Mouse (Mus musculus): ENCODE results near the gene Wfs1. TPM values are rescaled to one million over a fixed set of nuclear protein-coding genes. Genes with fewer than 3 reads are reported as not detected.
"Not testable (repeated sequence)": the region's sequence is repeated elsewhere in the genome, so short reads cannot be mapped to it uniquely, and the experiment has no call there.

Gene Wfs1
- polyA plus RNA-seq, 1 experiment from 2014 or later, result 1.7 TPM

- Histone ChIP-seq H3K9ac (no peak overlapping the region), H3K4me2 (no peak overlapping the region), H3K4me1 (no peaks in the 10 kb centered on the region), H3K36me3 (no peaks in the 10 kb centered on the region), H3K4me3 (no peak overlapping the region), H3K27me3 (replicated peaks) (0 out of 2 replicates have a peak, but pooled peaks cover 3% of the 10 kb centered on the region), H3K27ac (no peak overlapping the region), H3K9me3 (replicated peaks) (0 out of 2 replicates have a peak, but pooled peaks cover 3% of the 10 kb centered on the region)
- no peak for ATAC-seq
- WGBS (ENCODE audit: insufficient replicate concordance), result 39% methylated on average over 8 of the region's 8 CpGs
Observed at GRCm38 (mm10) chr5:36945102-36945701, 43.8 kb downstream of the Wfs1 start.

- H3K4me2 ChIP-seq, result no peak overlapping the region
- no peak overlapping the region for H3K4me3 ChIP-seq
- 0 out of 2 replicates have a peak, but pooled peaks cover 3% of the 10 kb centered on the region for H3K27me3 ChIP-seq (replicated peaks)
- ATAC-seq, result no peak
- 41% methylated on average over 5 of the region's 5 CpGs for WGBS (ENCODE audit: insufficient replicate concordance)
- H3K4me1 ChIP-seq, result no peaks in the 10 kb centered on the region
- no peak overlapping the region for H3K27ac ChIP-seq
- no peaks in the 10 kb centered on the region for H3K36me3 ChIP-seq
- H3K9ac ChIP-seq, result no peak overlapping the region
- 0 out of 2 replicates have a peak, but pooled peaks cover 3% of the 10 kb centered on the region for H3K9me3 ChIP-seq (replicated peaks)
Observed at GRCm38 (mm10) chr5:36944552-36944951, 44.5 kb downstream of the Wfs1 start.

- H3K27ac ChIP-seq, result no peak overlapping the region
- no peak for ATAC-seq
- H3K9me3 ChIP-seq (replicated peaks), result 0 out of 2 replicates have a peak, but pooled peaks cover 3% of the 10 kb centered on the region
- H3K9ac ChIP-seq, result no peak overlapping the region
- no peaks in the 10 kb centered on the region for H3K4me1 ChIP-seq
- H3K36me3 ChIP-seq, result no peaks in the 10 kb centered on the region
- no peak overlapping the region for H3K4me3 ChIP-seq
- H3K27me3 ChIP-seq (replicated peaks), result no peaks in the 10 kb centered on the region
- H3K4me2 ChIP-seq, result no peak overlapping the region
- 58% methylated on average over 2 of the region's 2 CpGs for WGBS (ENCODE audit: insufficient replicate concordance)
Observed at GRCm38 (mm10) chr5:36942446-36942845, 46.6 kb downstream of the Wfs1 start.

- not testable (repeated sequence) for H3K4me1 ChIP-seq; H3K27ac ChIP-seq; H3K9me3 ChIP-seq (replicated peaks); H3K4me3 ChIP-seq; ATAC-seq; H3K9ac ChIP-seq; H3K27me3 ChIP-seq (replicated peaks); H3K36me3 ChIP-seq; H3K4me2 ChIP-seq
- 52% methylated on average over 2 of the region's 2 CpGs for WGBS (ENCODE audit: insufficient replicate concordance)
Observed at GRCm38 (mm10) chr5:36938991-36939390, 50.0 kb downstream of the Wfs1 start.

GRCm38 (mm10) chr5:36938021-36938420 is 51.0 kb downstream of the Wfs1 start:
- Histone ChIP-seq H3K36me3 (no peaks in the 10 kb centered on the region), H3K4me1 (no peaks in the 10 kb centered on the region), H3K4me3 (no peak overlapping the region), H3K4me2 (no peak overlapping the region), H3K9ac (no peak overlapping the region), H3K27me3 (replicated peaks) (no peaks in the 10 kb centered on the region), H3K27ac (no peak overlapping the region), H3K9me3 (replicated peaks) (0 out of 2 replicates have a peak, but pooled peaks cover 3% of the 10 kb centered on the region)
- no peak for ATAC-seq
- 77% methylated on average over 5 of the region's 5 CpGs for WGBS (ENCODE audit: insufficient replicate concordance)

GRCm38 (mm10) chr5:36936548-36936947 is 52.5 kb downstream of the Wfs1 start:
- Histone ChIP-seq H3K4me1 (no peaks in the 10 kb centered on the region), H3K27me3 (replicated peaks) (no peaks in the 10 kb centered on the region), H3K9ac (no peak overlapping the region), H3K36me3 (no peaks in the 10 kb centered on the region), H3K4me2 (no peak overlapping the region), H3K27ac (no peak overlapping the region), H3K9me3 (replicated peaks) (no peaks in the 10 kb centered on the region), H3K4me3 (no peak overlapping the region)
- 69% methylated on average over 7 of the region's 7 CpGs for WGBS (ENCODE audit: insufficient replicate concordance)
- no peak for ATAC-seq

GRCm38 (mm10) chr5:36935486-36936473 is 53.2 kb downstream of the Wfs1 start:
- Histone ChIP-seq H3K9ac (no peak overlapping the region), H3K4me3 (no peak overlapping the region), H3K27me3 (replicated peaks) (no peaks in the 10 kb centered on the region), H3K36me3 (no peaks in the 10 kb centered on the region), H3K27ac (no peak overlapping the region), H3K4me2 (no peak overlapping the region), H3K4me1 (no peaks in the 10 kb centered on the region), H3K9me3 (replicated peaks) (no peaks in the 10 kb centered on the region)
- 59% methylated on average over 17 of the region's 17 CpGs for WGBS (ENCODE audit: insufficient replicate concordance)
- no peak for ATAC-seq

- H3K27ac ChIP-seq, result no peak overlapping the region
- H3K4me3 ChIP-seq, result no peak overlapping the region
- no peaks in the 10 kb centered on the region for H3K27me3 ChIP-seq (replicated peaks)
- no peak for ATAC-seq
- H3K4me2 ChIP-seq, result no peak overlapping the region
- no peak overlapping the region for H3K9ac ChIP-seq
- H3K36me3 ChIP-seq, result no peaks in the 10 kb centered on the region
- no peaks in the 10 kb centered on the region for H3K4me1 ChIP-seq
- 55% methylated on average over 7 of the region's 8 CpGs for WGBS (ENCODE audit: insufficient replicate concordance)
- no peaks in the 10 kb centered on the region for H3K9me3 ChIP-seq (replicated peaks)
Observed at GRCm38 (mm10) chr5:36933383-36933782, 55.6 kb downstream of the Wfs1 start.

GRCm38 (mm10) chr5:36929376-36929775 is 59.6 kb downstream of the Wfs1 start:
- Histone ChIP-seq H3K9ac (no peak overlapping the region), H3K4me1 (no peaks in the 10 kb centered on the region), H3K9me3 (replicated peaks) (no peaks in the 10 kb centered on the region), H3K36me3 (no peaks in the 10 kb centered on the region), H3K4me3 (no peak overlapping the region), H3K27ac (no peak overlapping the region), H3K4me2 (no peak overlapping the region), H3K27me3 (replicated peaks) (no peaks in the 10 kb centered on the region)
- WGBS (ENCODE audit: insufficient replicate concordance), result 37% methylated on average over 3 of the region's 3 CpGs
- ATAC-seq, result no peak

GRCm38 (mm10) chr5:36928701-36929100 is 60.3 kb downstream of the Wfs1 start:
- ATAC-seq, result no peak

GRCm38 (mm10) chr5:36923826-36924700 is 64.9 kb downstream of the Wfs1 start:
- no peaks in the 10 kb centered on the region for H3K36me3 ChIP-seq
- no peak for ATAC-seq
- no peak overlapping the region for H3K27ac ChIP-seq
- H3K27me3 ChIP-seq (replicated peaks), result no peaks in the 10 kb centered on the region
- no peak overlapping the region for H3K4me2 ChIP-seq
- H3K4me3 ChIP-seq, result no peak overlapping the region
- H3K4me1 ChIP-seq, result no peaks in the 10 kb centered on the region
- no peak overlapping the region for H3K9ac ChIP-seq
- 31% methylated on average over 11 of the region's 11 CpGs for WGBS (ENCODE audit: insufficient replicate concordance)
- no peaks in the 10 kb centered on the region for H3K9me3 ChIP-seq (replicated peaks)

More at GRCm38 (mm10) chr5:36928701-36929100, 60.3 kb downstream of the Wfs1 start:
- 38% methylated on average over 4 of the region's 4 CpGs for WGBS (ENCODE audit: insufficient replicate concordance)
- Histone ChIP-seq H3K9me3 (replicated peaks) (no peaks in the 10 kb centered on the region), H3K27ac (no peak overlapping the region), H3K9ac (no peak overlapping the region), H3K4me2 (no peak overlapping the region), H3K4me1 (no peaks in the 10 kb centered on the region), H3K4me3 (no peak overlapping the region), H3K27me3 (replicated peaks) (no peaks in the 10 kb centered on the region), H3K36me3 (no peaks in the 10 kb centered on the region)

All from liver, embryonic 12.5 days (tissue).